Mouse (Mus musculus): ENCODE measurements around the gene Hspb1.
A peak's percentile ranks its signal among the peaks of the same experiment; 100 is the strongest.

The Hspb1 gene

DNA sequence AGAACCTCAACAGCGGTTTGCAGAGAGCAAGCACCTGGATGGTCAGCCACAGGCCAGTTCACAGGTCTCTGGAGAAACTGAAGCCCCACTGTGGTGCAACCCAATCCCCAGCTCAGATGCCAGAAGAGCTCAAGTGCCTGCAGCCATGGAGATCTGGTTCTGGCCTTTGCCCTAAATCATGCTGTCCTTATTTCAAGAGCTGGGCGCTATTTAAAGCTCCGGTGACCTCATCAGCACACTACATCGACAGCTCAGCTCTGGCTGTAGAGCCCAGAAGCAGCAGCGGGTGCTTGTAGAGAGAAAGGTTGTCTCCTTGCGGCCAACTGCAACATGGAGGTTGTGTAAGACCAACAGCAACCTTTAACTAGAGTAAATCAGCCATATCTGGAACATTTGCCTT is 26.4 kb downstream of the Hspb1 start:
- DNase-seq, result no peak

- no peak for DNase-seq
Measured at GRCm38 (mm10) chr5:135916051-135916565, 28.4 kb downstream of the Hspb1 start.

- no peak for DNase-seq
Measured at GRCm38 (mm10) chr5:135916601-135917000, 28.9 kb downstream of the Hspb1 start.

DNA sequence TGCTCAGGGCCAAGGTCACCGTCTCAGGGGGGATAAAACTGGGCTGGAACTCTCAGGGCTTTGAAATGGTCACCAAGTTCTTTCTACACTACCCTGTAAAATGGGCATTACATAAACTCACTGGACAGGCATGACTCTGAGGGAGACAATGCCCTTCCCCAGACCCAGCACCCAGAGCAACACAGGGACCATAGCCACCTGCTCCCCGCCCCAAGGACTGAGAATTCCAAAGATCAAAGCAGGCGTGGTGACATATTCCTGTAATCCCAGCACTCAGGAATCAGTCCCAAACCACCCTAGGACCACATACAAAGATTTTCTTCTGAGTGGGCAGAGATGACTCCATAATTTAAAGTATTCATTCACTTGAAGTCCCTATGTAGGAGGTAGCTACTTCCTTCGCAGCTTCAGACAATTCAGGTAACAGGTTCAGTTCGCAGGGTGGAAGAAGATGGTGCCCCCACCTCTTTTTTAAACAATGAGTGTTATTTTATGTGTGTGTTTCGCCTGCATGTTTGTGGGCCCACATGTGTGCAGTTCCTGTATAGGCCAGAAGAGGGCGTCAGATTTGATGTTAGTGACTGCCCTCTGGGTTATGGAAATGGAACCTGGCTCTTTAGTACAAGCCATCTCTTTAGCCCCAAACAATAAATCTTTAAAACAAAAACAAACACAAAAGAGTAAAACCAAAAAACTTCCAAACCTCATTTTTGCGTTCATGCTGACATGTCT is 29.8 kb downstream of the Hspb1 start:
- no peak for DNase-seq

GRCm38 (mm10) chr5:135918059-135918437 is 30.3 kb downstream of the Hspb1 start:
- DNase-seq, result no peak

DNA sequence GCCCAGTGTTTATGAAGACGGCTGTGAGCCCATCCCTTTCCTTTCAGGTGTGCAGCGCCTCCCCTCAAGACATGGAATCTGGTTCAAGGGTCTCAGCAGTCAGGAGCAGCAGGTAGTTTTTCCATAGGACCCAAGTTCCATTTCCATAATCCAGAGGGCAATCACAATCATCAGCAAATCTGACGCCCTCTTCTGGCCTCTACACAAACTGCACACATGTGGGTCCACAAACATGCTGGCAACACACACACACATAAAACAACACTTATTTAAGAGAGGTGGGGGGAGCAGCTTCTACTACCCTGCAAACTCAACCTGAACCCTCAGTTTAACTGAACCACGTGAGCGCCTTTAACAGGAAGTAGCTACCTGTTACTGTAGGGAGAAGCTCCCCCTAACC is 30.9 kb downstream of the Hspb1 start:
- DNase-seq, result no peak

DNA sequence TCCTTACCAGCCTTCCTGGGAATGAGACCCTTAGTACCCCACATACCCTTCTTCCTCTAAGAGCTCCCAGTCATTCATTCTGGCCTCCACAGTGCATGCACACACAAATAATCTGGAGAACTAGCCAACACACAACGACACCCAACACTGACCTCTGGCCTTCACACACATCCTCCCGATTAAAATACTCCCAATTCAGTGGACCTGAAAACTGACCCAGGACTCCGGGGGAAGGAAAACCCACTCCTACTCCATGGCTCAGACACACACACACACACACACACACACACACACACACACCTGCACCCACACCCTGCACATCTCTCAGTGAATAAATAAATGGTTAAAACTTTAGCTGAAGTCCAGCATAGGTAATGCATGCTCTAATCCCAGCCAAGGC is 32.2 kb downstream of the Hspb1 start:
- DNase-seq, result no peak

- no peak for DNase-seq
Measured at GRCm38 (mm10) chr5:135923901-135924300, 36.2 kb downstream of the Hspb1 start.

DNA sequence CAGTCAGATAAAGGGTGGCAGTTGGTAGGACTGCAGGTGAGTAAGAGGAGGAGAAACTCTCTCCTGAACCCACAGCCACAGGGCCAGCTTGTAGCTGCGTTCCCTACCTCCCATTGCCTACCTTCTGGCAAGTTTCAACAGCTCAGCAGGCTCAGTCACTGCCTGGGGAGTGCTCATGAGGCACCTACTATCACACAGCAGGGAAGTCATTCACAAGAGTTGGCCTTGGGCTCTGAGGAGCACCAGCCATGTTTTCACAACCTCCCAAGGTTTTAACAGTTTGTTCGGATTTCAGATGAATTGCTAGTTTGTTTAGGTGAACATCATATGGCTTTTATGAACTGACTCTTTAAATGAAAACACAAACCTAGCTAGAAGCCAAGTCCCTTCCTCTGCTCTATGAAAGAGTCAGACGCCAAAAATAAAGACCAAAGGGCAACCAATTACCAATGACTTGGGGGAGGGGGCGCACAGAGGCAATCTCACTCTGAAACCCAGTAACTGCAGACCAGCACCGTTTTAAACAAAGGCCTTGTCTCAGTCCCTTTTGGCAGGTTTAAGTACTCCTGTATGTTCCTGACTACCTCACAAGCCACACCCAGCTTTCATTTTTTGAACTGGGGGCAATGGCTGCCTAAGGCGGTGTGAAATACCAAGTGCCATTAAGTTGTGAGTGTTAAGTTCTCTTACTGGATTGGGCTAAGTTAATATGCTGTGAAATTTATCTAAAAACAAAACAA is 42.1 kb downstream of the Hspb1 start:
- DNase-seq, result no peak

- no peak for DNase-seq
Measured at GRCm38 (mm10) chr5:135931526-135931925, 43.8 kb downstream of the Hspb1 start.

DNA sequence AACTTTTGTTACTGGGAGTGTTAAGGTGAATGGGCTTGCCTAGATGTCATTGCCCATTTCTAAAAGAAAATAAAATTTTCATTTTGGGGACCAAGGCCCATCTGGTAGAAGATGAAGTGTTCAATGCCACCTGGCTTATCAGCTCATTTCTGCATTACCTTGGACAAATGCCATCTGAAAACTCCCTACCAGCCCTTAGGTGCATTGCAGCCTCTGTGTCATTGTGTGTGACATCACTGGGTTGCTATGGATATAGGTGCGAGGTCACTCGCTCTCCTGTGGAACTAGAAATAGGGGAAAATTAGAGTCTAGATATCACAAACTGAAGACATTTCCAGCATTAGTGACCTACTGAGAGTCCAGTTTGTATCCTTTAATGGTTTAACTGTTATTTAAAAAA is 44.6 kb downstream of the Hspb1 start:
- DNase-seq, result no peak

DNA sequence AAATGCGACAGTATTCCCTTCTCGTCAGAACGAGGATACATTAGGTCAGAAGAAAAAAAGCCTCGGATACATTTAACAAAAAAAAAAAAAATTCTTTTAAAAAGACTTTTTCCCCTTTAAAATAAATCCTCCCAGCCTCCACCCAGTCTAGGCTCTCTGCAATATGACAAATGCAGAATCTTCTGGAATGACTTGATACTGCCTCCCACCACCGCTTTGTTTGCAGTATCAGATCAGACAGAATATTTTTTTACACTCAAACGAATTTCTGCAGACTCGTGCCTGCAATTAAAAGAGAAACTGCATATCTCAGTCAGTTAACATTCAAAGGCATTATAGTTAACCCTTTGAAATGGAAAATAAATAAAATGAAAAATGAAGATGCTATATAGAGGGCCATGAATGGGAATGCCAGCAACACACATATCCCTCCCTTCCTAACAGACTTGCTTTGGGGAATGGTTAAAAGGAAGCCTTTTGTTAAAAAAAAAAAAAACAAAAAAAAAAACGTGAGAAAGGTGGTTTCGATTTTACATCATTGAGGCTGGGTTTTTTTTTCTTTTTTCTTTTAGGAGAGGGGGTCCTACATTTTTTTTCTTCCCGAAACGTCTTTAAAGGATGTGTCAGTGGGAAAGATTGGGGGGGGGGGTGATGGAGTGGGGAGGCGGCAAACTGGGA is 45.6 kb downstream of the Hspb1 start:
- DNase-seq, result no peak

- DNase-seq, result peak; percentile 74
Measured at GRCm38 (mm10) chr5:135933900-135934441, 46.3 kb downstream of the Hspb1 start.

DNA sequence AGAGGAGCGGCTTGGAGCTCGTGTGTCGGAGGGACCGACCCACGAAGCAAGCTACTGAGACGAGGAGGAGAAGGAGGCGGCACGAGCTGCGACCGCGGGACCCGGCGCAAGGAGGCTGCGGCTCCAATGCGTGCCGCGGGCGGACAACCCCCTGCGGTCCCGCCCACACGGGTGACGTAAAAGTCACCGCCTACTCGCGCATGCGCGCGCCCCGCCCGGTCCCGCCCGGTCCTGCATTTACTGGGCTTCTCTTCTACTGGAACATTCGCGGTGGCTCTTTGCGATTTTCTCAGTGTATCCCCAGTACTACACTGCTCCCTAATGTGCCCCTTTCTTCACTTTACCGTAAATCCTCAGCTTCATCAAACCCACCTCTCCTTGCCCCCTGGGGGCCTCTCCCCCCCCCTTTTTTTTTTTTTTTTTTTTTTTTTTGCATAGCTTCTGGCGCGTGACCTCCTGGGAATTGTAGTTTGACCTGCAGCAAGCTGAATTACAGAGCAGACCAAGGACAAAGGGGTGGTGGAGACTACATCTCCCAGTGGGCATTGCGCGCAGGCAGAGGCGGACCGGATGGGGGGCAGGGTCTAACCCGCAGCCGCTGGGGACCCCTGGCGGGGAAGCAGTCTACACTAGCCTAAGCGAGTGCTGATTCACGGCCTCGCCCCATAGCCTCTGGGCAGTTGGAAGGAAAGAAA is 46.9 kb downstream of the Hspb1 start, which contains the start of gene Ywhag:
Gene Ywhag (minus strand): TSS at position 136 of the 695 bp plus-strand sequence.
- DNase-seq, result peak; percentile 98

DNA sequence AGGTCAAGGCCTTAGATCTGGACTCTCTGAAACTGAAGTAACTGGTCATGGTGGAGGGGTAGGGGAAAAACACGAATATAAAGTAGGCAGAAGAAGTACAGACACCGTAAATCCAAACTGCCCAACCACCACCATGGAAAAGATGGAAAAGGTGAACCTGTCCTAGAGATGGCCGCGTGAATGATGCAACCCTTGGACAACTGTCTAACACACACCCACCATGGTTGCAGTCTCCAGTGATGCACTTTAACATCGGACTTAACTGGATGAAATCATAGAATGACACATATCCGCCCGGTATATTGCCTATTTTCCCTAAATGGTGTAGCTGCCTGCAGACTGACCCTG is 47.4 kb downstream of the Hspb1 start:
- no peak for DNase-seq

GRCm38 (mm10) chr5:135935641-135936190 is 48.0 kb downstream of the Hspb1 start:
- no peak for DNase-seq

Data from kidney, postnatal 10 days (tissue).